Mouse (Mus musculus) left cerebral cortex, postnatal 25 days (tissue): Measurements from ENCODE around the gene Olfr1098. TPM values are rescaled to one million over a fixed set of nuclear protein-coding genes. Genes with fewer than 3 reads are reported as not detected.

Experiments
- DNase-seq, 2 experiments: peaks; one replicate each; pipeline ENCODE4 v3.0.0; 2022; ENCODE audit warnings: low spot score in 2 of 2, mixed read lengths in 1 of 2
- intact Hi-C: fragments of 180-260 bp; cut with DNase I; formaldehyde crosslinking; loops from one replicate; pipeline ENCODE4 v1.15.1; 2025
- total RNA-seq, 2 experiments: library from RNA; stranded (reverse); gene quantifications; 2 replicates each; pipeline ENCODE4 v1.2.3; 2021

The Olfr1098 gene
- total RNA-seq, result not detected

- DNase-seq, result no peak
- intact Hi-C loops, result no loop called here
Measured at GRCm38 (mm10) chr2:86924445-86924844, at the start of gene Olfr1098. Gene Olfr1098 (minus strand): TSS chr2:86924545.

- intact Hi-C loops, result no loop called here
- DNase-seq, result no peak
Measured at GRCm38 (mm10) chr2:86960593-86960992, 36.2 kb upstream of the Olfr1098 start, which contains the start of gene Olfr1099. Gene Olfr1099 (minus strand): TSS chr2:86960693.

GRCm38 (mm10) chr2:86926557-86926956 lies 2.2 kb upstream of the Olfr1098 start:
- peak in 1 of 2 experiments; percentile 75 for DNase-seq
- intact Hi-C loops, result no loop called here

- intact Hi-C loops, result no loop called here
- peak in 1 of 2 experiments; percentile 55 for DNase-seq
Measured at GRCm38 (mm10) chr2:86905647-86906046, 18.7 kb downstream of the Olfr1098 start.

GRCm38 (mm10) chr2:86892116-86892515 lies 32.2 kb downstream of the Olfr1098 start, which contains the start of gene Olfr1097:
Gene Olfr1097 (minus strand): TSS chr2:86892216.
- no peak for DNase-seq
- intact Hi-C loops, result no loop called here

GRCm38 (mm10) chr2:86874702-86875101 lies 49.6 kb downstream of the Olfr1098 start, which contains the start of gene Gm13723:
Gene Gm13723 (minus strand): TSS chr2:86874802.
- no peak for DNase-seq
- intact Hi-C loops, result no loop called here

Other genes starting within 250 kb of the Olfr1098 start
- not detected for gene Olfr1086, start 244.5 kb downstream of the Olfr1098 start, total RNA-seq
- not detected for gene Olfr1087, start 226.2 kb downstream of the Olfr1098 start, total RNA-seq
- gene Olfr1089, start 190.8 kb downstream of the Olfr1098 start, total RNA-seq, result not detected
- not detected for gene Olfr1090, start 165.6 kb downstream of the Olfr1098 start, total RNA-seq
- gene Olfr1093, start 142.1 kb downstream of the Olfr1098 start, total RNA-seq, result not detected
- gene Olfr141, start 114.5 kb downstream of the Olfr1098 start, total RNA-seq, result not detected
- gene Olfr1094, start 99.9 kb downstream of the Olfr1098 start, total RNA-seq, result not detected
- gene Olfr1095, start 72.8 kb downstream of the Olfr1098 start, total RNA-seq, result not detected
- not detected for gene Gm13723, start 49.7 kb downstream of the Olfr1098 start, total RNA-seq
- not detected for gene Olfr1097, start 32.3 kb downstream of the Olfr1098 start, total RNA-seq
- not detected for gene Olfr1099, start 36.1 kb upstream of the Olfr1098 start, total RNA-seq
- gene Olfr1100, start 55.4 kb upstream of the Olfr1098 start, total RNA-seq, result not detected
- gene Olfr1101, start 66.7 kb upstream of the Olfr1098 start, total RNA-seq, result not detected
- not detected for gene Olfr1102, start 73.9 kb upstream of the Olfr1098 start, total RNA-seq
- not detected for gene Olfr1104, start 102.5 kb upstream of the Olfr1098 start, total RNA-seq
- not detected for gene Olfr1105, start 112.0 kb upstream of the Olfr1098 start, total RNA-seq
- gene Olfr1106, start 127.7 kb upstream of the Olfr1098 start, total RNA-seq, result not detected
- gene Olfr1107, start 151.3 kb upstream of the Olfr1098 start, total RNA-seq, result not detected
- not detected for gene Olfr1109, start 171.5 kb upstream of the Olfr1098 start, total RNA-seq
- gene Olfr259, start 190.0 kb upstream of the Olfr1098 start, total RNA-seq, result not detected
- not detected for gene Olfr1110, start 215.8 kb upstream of the Olfr1098 start, total RNA-seq
- not detected for gene Olfr1111, start 228.1 kb upstream of the Olfr1098 start, total RNA-seq